Comparison of ENCODE assay signal across 9 mouse cellular contexts in genomic region chr9:118693256-118693655, GRCm38 (mm10).
DNase-seq lines count a peak whose midpoint lies in the region; ATAC-seq lines count a peak whose summit lies in the region.
"Had no signal": no experiment of that assay in that cellular context is flagged by ENCODE, and none has a peak within 500 bp of the region (broad histone marks: within the 10 kb centered on the region; RNA-seq: fewer than 3 reads in every experiment).

No protein-coding gene starts in this region.

- no peak for DNase-seq in lung, postnatal 25 days (ENCODE audit: low spot score)
- DNase-seq in gastrocnemius, adult 18-20 months (ENCODE audit: low spot score), result peak; percentile 80
- DNase-seq in layer of hippocampus, postnatal 10 days (ENCODE audit: low spot score in 2 of 2), result peak; percentile 72 to 82
- DNase-seq in thymus, postnatal 10 days (ENCODE audit: low spot score in 2 of 2), result no peak
- no peak for DNase-seq in spleen, postnatal 14 days (ENCODE audit: low spot score in 2 of 2)
- DNase-seq in thymus, postnatal 0 days (ENCODE audit: low spot score), result no peak

- peak overlapping the region; percentile 12 for H3K27ac ChIP-seq in lung, embryonic 15.5 days
- H3K27ac ChIP-seq in stomach, embryonic 16.5 days (ENCODE audit: low read length), result no peak overlapping the region
- H3K27ac ChIP-seq: liver, embryonic 15.5 days had no signal

- peaks cover 25% of the 10 kb centered on the region for H3K4me1 ChIP-seq in lung, embryonic 15.5 days
- H3K4me1 ChIP-seq in stomach, embryonic 16.5 days (ENCODE audit: control insufficient read depth, insufficient read depth, low read length), result peaks cover 17% of the 10 kb centered on the region
- H3K4me1 ChIP-seq: liver, embryonic 15.5 days had no signal

- no peaks in the 10 kb centered on the region for H3K27me3 ChIP-seq in lung, embryonic 15.5 days
- H3K27me3 ChIP-seq in stomach, embryonic 16.5 days (ENCODE audit: control insufficient read depth, insufficient read depth, low read length), result no peaks in the 10 kb centered on the region
- H3K27me3 ChIP-seq: liver, embryonic 15.5 days had no signal

- no peak overlapping the region for H3K4me3 ChIP-seq in lung, embryonic 15.5 days
- H3K4me3 ChIP-seq in stomach, embryonic 16.5 days (replicated peaks; ENCODE audit: low read length), result no peak overlapping the region
- H3K4me3 ChIP-seq: liver, embryonic 15.5 days had no signal

- WGBS in lung, embryonic 15.5 days, result 68% methylated on average over 11 of the region's 11 CpGs
- 78% methylated on average over 11 of the region's 11 CpGs for WGBS in stomach, embryonic 16.5 days

- 0 out of 2 replicates have a peak, but pooled peaks cover 4% of the 10 kb centered on the region for H3K36me3 ChIP-seq in lung, embryonic 15.5 days
- no peaks in the 10 kb centered on the region for H3K36me3 ChIP-seq in stomach, embryonic 16.5 days (ENCODE audit: control insufficient read depth, insufficient read depth, low read length)
- H3K36me3 ChIP-seq: liver, embryonic 15.5 days had no signal

- no peaks in the 10 kb centered on the region for H3K9me3 ChIP-seq in lung, embryonic 15.5 days
- H3K9me3 ChIP-seq in stomach, embryonic 16.5 days (replicated peaks; ENCODE audit: control insufficient read depth, low read length), result no peaks in the 10 kb centered on the region
- H3K9me3 ChIP-seq: liver, embryonic 15.5 days had no signal

- H3K4me2 ChIP-seq in lung, embryonic 15.5 days, result no peak overlapping the region
- no peak overlapping the region for H3K4me2 ChIP-seq in stomach, embryonic 16.5 days (ENCODE audit: low read depth, low read length)
- H3K4me2 ChIP-seq: liver, embryonic 15.5 days had no signal

- no peak overlapping the region for H3K9ac ChIP-seq in lung, embryonic 15.5 days
- H3K9ac ChIP-seq in stomach, embryonic 16.5 days (ENCODE audit: low read length), result no peak overlapping the region
- H3K9ac ChIP-seq: liver, embryonic 15.5 days had no signal

- ATAC-seq in lung, embryonic 15.5 days (ENCODE audit: borderline replicate concordance, extremely low read depth, low FRiP score, low TSS enrichment), result no peak
- ATAC-seq in stomach, embryonic 16.5 days (ENCODE audit: insufficient read depth, low FRiP score), result 0 out of 2 replicates have a peak, but pooled peaks have one; percentile 42

Comparison
In these comparisons a context has a peak if more than half of its experiments do, and no peak if none do; other contexts are left out.
1. DNase-seq: peak in gastrocnemius, adult 18-20 months (single experiment) and layer of hippocampus, postnatal 10 days (2 of 2); none in lung, postnatal 25 days (single experiment), thymus, postnatal 10 days (0 of 2), spleen, postnatal 14 days (0 of 2) and thymus, postnatal 0 days (single experiment).